Mouse (Mus musculus) kidney, adult 2 months (tissue): ENCODE measurements around the gene Kcnh6. TPM values are rescaled to one million over a fixed set of nuclear protein-coding genes. Genes with fewer than 3 reads are reported as not detected.

Experiments
- DNase-seq: peaks from one replicate; pipeline ENCODE4 v3.0.0; 2021
- H3K27ac ChIP-seq: fragments of 200-500 bp; 2 replicates; pipeline ENCODE4 v1.5.1; 2012; ENCODE audit warnings: low read depth, low read length, control low read depth, inconsistent platforms; ENCODE audit not compliant: insufficient read depth
- H3K27me3 ChIP-seq: fragments of 200-500 bp; replicated peaks from 2 replicates; pipeline ENCODE4 v1.6.1; 2012; ENCODE audit warnings: mild to moderate bottlenecking, moderate library complexity, low read length, inconsistent platforms; ENCODE audit not compliant: control insufficient read depth, insufficient read depth
- H3K36me3 ChIP-seq: fragments of 200-500 bp; 2 replicates; pipeline ENCODE4 v1.6.1; 2012; ENCODE audit warnings: mild to moderate bottlenecking, moderate library complexity, low read length, inconsistent platforms; ENCODE audit not compliant: control insufficient read depth, insufficient read depth
- H3K4me1 ChIP-seq: fragments of 200-500 bp; 2 replicates; pipeline ENCODE4 v1.6.1; 2011; ENCODE audit warnings: low read length; ENCODE audit not compliant: control insufficient read depth, insufficient read depth
- H3K4me3 ChIP-seq: fragments of 200-500 bp; 2 replicates; pipeline ENCODE4 v1.5.1; 2011; ENCODE audit warnings: mild to moderate bottlenecking, low read depth, low read length, control low read depth; ENCODE audit not compliant: insufficient read depth
- CTCF ChIP-seq: fragments of 200-500 bp; conservative IDR thresholded peaks from 2 replicates; pipeline ENCODE4 v1.5.1; 2011; ENCODE audit warnings: low read depth, mild to moderate bottlenecking, control low read depth, low read length, moderate library complexity, mixed read lengths; ENCODE audit not compliant: insufficient read depth, insufficient read length
- POLR2A ChIP-seq: fragments of 200-500 bp; IDR thresholded peaks from one replicate; pipeline ENCODE4 v1.6.1; 2011; ENCODE audit warnings: low read depth, low read length, control low read depth
- WGBS: fragments of 180-500 bp; shearing (Covaris S2); methylation state at CpG from one replicate; pipeline ENCODE4 v1.1.7; 2018; 5-methylcytosine and 5-hydroxymethylcytosine counted together
- polyA plus RNA-seq: library from polyadenylated mRNA; depleted of rRNA; stranded (reverse); fragments of >200 nt; gene quantifications from 2 replicates; pipeline ENCODE4 v1.2.3, GENCODE M21; 2012

The Kcnh6 gene
- polyA plus RNA-seq, 1 experiment: 0.06 TPM

GRCm38 (mm10) chr11:105989446-105989845 lies 18.5 kb upstream of the Kcnh6 start:
- no peak for DNase-seq
- no peaks in the 10 kb centered on the region for H3K27me3 ChIP-seq
- H3K4me1 ChIP-seq: no peaks in the 10 kb centered on the region
- H3K36me3 ChIP-seq: no peaks in the 10 kb centered on the region
- H3K27ac ChIP-seq: no peak overlapping the region
- TF ChIP-seq CTCF: no peak
- no peak for TF ChIP-seq POLR2A
- 54% methylated on average over 6 of the region's 6 CpGs for WGBS
- no peak overlapping the region for H3K4me3 ChIP-seq

- peak; percentile 67 for DNase-seq
- Histone ChIP-seq H3K36me3 (no peaks in the 10 kb centered on the region), H3K4me1 (no peaks in the 10 kb centered on the region), H3K27ac (no peak overlapping the region), H3K27me3 (no peaks in the 10 kb centered on the region), H3K4me3 (no peak overlapping the region)
- 37% methylated on average over 2 of the region's 2 CpGs for WGBS
- TF ChIP-seq CTCF (no peak), POLR2A (no peak)
Measured at GRCm38 (mm10) chr11:105990231-105990630, 17.7 kb upstream of the Kcnh6 start.

GRCm38 (mm10) chr11:105994375-105994774 lies 13.5 kb upstream of the Kcnh6 start, which contains the start of gene Ace3:
Ace3 (plus strand) TSS chr11:105994675.
- no peak for DNase-seq
- no peaks in the 10 kb centered on the region for H3K27me3 ChIP-seq
- H3K4me1 ChIP-seq: no peaks in the 10 kb centered on the region
- no peak for TF ChIP-seq CTCF
- H3K27ac ChIP-seq: no peak within 1 kb of the TSS
- WGBS: 91% methylated on average over 3 of the region's 3 CpGs
- H3K4me3 ChIP-seq: no peak within 1 kb of the TSS
- no peaks in the 10 kb centered on the region for H3K36me3 ChIP-seq

- Histone ChIP-seq H3K36me3 (no peaks in the 10 kb centered on the region), H3K4me1 (peaks cover 8% of the 10 kb centered on the region), H3K4me3 (no peak overlapping the region), H3K27ac (no peak overlapping the region), H3K27me3 (no peaks in the 10 kb centered on the region)
- TF ChIP-seq POLR2A: no peak
- TF ChIP-seq CTCF: no peak
- WGBS: 93% methylated on average over 6 of the region's 6 CpGs
- no peak for DNase-seq
Measured at GRCm38 (mm10) chr11:106000062-106000461, 7.9 kb upstream of the Kcnh6 start.

GRCm38 (mm10) chr11:106001718-106002117 lies 6.2 kb upstream of the Kcnh6 start:
- 28% methylated on average over 4 of the region's 4 CpGs for WGBS
- H3K27me3 ChIP-seq: no peaks in the 10 kb centered on the region
- DNase-seq: peak; percentile 60

GRCm38 (mm10) chr11:106004576-106004975 lies 3.3 kb upstream of the Kcnh6 start:
- Histone ChIP-seq H3K27me3 (no peaks in the 10 kb centered on the region), H3K4me3 (no peak overlapping the region), H3K4me1 (peaks cover 16% of the 10 kb centered on the region), H3K27ac (no peak overlapping the region), H3K36me3 (no peaks in the 10 kb centered on the region)
- TF ChIP-seq CTCF (no peak), POLR2A (no peak)
- WGBS: 62% methylated on average over 1 of the region's 1 CpGs
- DNase-seq: peak; percentile 78

More at GRCm38 (mm10) chr11:106001718-106002117, 6.2 kb upstream of the Kcnh6 start:
- Histone ChIP-seq H3K4me1 (peaks cover 16% of the 10 kb centered on the region), H3K4me3 (no peak overlapping the region), H3K27ac (no peak overlapping the region), H3K36me3 (no peaks in the 10 kb centered on the region)
- TF ChIP-seq POLR2A: no peak
- TF ChIP-seq CTCF: 0 out of 2 replicates have a peak, but pooled peaks have one; percentile 17

GRCm38 (mm10) chr11:106005970-106006369 lies 2.0 kb upstream of the Kcnh6 start:
- TF ChIP-seq CTCF (no peak), POLR2A (no peak)
- Histone ChIP-seq H3K36me3 (no peaks in the 10 kb centered on the region), H3K4me3 (no peak overlapping the region), H3K4me1 (peaks cover 16% of the 10 kb centered on the region), H3K27me3 (no peaks in the 10 kb centered on the region), H3K27ac (0 out of 2 replicates have a peak overlapping the region, but pooled peaks have one; percentile 29)
- WGBS: 29% methylated on average over 5 of the region's 5 CpGs
- peak; percentile 95 for DNase-seq

- TF ChIP-seq CTCF (no peak), POLR2A (no peak)
- WGBS: 33% methylated on average over 7 of the region's 7 CpGs
- H3K36me3 ChIP-seq: no peaks in the 10 kb centered on the region
- H3K4me1 ChIP-seq: no peaks in the 10 kb centered on the region
- DNase-seq: no peak
- no peaks in the 10 kb centered on the region for H3K27me3 ChIP-seq
- H3K4me3 ChIP-seq: no peak overlapping the region
- no peak overlapping the region for H3K27ac ChIP-seq
Measured at GRCm38 (mm10) chr11:106012711-106013110, 4.8 kb downstream of the Kcnh6 start.
